Mouse (Mus musculus): ENCODE results near the gene Iqsec3.

DNA sequence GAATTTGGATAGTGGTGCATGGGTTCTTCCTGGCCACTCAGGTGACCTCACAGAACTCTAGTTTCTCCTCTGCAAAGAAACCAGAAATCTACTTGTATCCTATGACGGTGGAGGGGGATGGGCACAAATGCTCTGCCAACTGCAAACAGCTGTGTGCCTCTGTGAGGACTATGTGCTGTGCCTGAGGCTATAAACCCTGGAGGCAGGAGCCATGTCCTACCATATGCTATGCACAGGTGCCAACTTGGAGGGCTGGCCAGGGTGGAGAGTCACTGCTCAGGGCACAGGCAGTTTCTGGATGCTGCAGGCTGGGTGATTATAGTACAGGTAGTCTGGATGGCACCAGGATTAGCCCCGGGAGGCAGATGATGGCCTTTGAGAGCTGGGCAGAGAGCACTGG lies 46.4 kb upstream of the Iqsec3 start:
- TF ChIP-seq CTCF (IDR thresholded peaks at IDR 0.05) (no peak), EP300 (IDR thresholded peaks at IDR 0.05) (no peak)

Data from lung, postnatal 0 days (tissue).